Mouse (Mus musculus) brain, embryonic 18.5 days (tissue): Measurements from ENCODE around the gene Irx1.

Source experiments
- DNase-seq: peaks from one replicate; pipeline ENCODE4 v3.0.0-alpha.2; 2012; ENCODE audit warnings: low read depth, low spot score

Gene Irx1

DNA sequence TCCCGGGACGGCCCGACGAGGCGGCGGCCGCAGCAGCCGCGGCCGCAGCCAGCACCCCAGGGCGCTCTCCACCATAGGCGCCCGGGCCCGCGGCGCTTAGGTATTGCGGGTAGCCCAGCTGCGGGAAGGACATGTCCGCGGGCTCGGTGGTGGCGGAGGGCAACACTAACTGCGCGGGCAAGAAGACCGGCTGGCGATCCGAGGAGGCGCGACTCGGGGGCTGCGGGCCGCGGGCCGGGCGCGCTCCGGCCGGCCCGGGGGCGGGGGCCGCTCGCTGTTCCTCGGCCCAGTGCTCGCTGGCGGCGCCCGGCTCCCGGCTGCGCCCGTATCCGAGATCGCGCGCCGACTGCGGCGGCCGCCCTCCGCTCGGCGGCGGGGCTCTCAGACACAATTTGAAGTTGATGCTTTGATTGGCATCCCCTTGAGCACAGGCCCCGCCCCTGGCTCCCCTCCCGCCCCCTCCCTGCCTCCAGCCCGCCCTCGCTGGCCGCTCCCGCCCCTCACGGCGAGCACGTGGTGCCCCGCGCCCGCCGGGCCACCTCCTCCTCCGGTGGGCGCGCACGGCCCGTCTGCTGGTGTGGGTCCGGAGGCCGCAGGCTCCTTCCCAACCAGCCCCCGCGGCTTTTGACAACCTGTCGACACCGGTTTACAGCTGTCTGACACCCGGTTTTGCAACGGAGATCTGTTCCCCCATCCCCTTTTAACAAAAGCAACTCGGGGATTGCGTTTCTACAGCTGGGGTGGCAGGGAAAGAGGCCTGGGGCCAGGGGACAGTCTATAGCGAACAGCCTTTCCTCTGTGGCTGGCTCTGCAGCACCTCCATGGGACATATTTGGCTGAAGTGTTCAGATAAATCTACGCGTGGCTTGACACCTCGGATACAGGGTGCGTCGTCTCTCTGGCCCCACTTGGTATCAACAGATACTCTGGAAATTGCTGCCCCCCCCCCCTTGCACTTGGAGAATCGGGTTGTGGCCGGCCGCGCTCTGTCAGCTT lies at the start of gene Irx1:
Gene Irx1, minus strand, starts transcription at position 368 of the 996 bp plus-strand sequence.
- DNase-seq = no peak

DNA sequence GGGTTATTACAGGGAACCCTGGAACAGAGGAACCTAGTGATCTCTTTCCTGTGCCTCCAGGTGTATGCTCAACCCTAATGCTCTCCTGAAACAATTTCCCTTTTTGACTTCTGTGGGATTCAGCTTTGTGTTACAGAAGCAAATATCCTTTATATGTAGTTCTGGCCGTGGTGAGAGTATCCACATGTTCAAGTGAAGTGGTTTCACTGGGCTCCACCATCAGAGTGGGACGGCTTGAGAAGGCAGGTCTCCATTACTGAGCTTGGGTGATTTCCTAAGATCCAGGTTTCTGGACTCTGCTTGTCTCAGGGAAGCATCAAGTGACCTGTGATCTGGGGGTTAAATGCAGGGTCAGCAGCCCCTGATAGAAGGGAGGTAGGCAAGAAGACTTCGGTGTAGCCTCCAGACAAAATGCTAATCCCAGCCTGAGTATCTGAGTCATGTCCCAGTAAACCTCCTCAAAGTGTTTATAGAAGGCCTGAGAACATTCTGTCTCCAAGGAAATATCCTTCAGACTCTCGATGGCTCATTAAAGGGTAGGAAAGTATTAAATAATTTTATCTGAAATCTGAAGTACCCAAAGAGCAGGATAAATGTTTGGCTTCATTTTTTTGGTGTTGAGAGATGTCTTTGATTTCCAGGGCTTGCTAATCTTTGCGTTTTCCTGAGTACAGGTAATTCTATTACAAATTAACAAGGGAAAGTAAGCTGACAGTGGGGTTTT lies 16.6 kb upstream of the Irx1 start:
- no peak for DNase-seq

DNA sequence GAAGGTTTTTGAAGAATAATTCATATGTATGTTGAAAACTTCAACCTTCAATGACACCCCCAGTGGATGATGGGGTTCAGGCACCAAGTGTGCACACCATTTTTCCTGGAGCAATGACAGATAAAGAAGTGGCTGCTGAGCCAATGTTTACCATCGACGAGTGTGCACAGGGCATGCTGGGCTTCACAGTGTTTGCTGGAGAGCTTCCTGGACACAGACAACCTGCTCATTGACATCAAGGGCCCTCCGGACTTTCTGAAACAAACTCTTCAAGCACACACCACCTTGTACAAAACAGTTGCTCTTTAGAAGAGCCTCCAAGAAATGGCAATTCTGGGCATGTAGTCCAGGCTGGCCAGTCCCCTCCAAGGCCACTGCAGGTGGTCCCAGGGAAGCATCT lies 12.2 kb upstream of the Irx1 start:
- no peak for DNase-seq

DNA sequence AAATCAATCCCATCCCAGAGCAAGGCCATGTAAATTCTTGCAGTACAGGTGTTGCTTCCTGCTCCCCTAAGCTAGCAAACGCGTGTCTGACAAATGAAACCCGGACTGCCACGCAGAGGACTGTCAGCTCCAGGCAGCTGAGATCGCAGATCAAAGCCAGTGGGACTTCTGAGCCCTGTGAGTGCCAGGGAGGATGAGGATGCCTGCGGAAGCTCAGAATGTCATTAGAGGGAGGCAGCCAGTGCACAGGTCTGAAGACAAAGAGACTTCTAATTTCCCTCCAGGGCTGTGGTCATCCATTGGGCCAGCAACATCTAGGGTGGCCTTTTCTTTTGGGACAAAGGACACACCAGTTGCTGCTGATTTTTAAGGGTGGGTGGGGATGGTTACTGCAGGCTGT lies 4.8 kb upstream of the Irx1 start:
- DNase-seq = no peak

DNA sequence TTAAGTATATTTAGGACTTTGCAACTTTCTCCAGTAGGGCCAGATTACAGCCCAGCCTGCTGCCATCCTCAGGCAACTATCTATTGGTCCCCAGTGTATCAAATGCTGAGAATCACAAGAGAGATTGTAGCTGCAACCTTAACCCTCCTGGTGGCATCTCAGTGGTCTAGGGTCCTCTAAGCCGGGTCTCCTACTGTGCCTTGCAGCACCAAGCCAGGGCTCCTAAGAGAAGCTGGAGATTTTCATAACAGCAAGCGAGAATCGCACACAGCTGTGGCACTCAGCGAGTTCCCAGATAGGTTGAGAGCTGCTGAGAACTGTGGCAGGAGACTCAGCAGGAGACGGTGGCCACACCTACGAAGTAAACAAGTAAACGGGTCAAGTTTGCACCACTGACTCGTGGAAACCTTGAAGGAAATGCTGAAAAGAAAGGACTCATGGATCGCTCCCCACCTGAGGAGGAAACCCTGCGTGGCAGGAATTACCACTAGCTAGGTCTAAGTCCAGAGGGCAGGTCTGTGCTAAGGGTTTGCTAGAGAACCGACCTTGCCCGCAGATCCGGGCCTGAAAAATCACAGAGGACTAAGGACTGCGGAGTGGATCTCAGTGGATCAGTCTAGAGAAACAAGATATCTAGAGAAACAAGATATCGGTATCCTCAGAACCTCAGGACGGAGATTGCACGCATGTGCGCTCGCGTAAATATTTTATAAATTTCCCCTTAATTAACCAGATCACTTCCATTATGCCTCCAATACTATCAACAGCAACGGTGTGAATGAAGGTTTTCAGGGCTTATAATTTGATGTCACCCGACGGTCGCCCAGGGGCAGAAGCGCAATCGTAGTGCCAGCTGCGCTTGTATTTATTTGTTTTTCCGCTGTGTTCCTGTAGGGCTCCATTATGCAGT lies 4.1 kb upstream of the Irx1 start:
- no peak for DNase-seq

DNA sequence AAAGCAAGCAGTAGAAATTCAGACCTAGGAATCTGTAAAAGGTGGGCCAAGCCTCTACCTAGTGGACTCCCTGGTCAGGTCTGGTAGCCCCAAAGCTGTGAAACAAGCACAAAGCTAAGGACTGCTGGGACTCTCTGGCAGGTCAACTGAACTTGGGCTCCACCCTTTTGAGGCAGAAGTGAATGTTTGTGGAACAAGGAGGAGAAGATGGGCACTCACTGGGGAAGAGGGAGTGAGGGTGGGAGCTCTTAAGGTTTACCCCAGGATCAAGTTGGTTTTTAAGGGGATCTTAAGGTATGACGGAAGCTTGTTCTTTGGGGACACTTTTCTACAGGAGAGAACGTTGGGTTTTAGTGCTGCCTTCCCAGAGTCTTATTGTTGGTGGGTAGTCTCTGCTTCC lies 3.1 kb upstream of the Irx1 start:
- no peak for DNase-seq

DNA sequence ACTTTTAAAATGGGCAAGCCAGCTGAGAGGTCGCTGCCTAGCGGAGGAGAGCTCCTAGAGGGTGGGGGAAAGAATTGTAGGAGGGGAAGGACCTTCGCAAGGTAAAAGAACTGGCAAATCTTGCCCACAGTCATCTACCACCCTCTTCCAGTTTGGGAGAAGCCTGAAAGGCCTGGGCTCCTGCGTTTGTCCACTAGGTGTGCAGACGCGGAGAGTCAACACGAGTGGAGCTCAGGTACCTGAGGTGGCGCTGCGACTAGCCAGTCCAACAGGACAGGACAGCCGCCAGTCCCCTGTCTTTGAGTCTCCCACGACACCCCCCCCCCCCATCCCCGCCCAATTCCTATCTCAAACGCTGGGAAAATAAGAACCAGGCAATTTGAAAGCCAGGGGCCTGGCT lies 843 bp upstream of the Irx1 start:
- no peak for DNase-seq

DNA sequence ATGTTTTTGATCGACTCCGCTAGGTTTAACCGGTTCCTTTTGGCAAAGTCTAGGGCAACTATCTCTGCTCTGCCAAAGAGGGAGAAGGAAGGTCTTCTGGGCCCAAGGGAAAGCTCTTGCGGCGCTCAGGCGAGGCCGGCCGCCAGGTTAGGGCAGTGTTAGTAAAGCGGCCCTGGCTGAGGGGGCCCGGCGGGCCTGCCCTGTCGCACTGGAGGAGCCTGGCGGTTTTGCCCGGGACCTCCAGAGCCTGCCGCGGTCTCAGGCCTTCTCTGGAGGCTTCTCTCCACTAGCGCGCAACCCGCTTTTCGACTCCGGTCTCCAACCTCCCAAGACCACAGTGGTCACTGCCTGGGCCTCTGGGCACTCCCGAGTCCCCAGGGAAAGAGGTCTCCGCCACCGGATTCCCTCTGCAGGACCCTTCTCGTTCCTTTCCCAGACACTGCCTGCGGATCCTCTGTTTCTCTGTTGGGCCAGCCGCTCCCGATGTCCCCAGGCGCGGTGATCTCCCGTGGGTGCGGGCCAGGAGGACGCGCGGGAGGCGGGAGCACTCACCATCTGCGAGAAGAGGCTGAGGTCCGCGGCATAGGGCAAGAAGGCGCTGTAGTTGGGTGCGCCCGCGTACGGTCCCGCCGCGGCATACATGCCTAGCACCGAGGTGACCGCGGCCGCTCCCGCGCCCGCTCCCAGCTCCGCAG lies 715 bp downstream of the Irx1 start:
- no peak for DNase-seq

DNA sequence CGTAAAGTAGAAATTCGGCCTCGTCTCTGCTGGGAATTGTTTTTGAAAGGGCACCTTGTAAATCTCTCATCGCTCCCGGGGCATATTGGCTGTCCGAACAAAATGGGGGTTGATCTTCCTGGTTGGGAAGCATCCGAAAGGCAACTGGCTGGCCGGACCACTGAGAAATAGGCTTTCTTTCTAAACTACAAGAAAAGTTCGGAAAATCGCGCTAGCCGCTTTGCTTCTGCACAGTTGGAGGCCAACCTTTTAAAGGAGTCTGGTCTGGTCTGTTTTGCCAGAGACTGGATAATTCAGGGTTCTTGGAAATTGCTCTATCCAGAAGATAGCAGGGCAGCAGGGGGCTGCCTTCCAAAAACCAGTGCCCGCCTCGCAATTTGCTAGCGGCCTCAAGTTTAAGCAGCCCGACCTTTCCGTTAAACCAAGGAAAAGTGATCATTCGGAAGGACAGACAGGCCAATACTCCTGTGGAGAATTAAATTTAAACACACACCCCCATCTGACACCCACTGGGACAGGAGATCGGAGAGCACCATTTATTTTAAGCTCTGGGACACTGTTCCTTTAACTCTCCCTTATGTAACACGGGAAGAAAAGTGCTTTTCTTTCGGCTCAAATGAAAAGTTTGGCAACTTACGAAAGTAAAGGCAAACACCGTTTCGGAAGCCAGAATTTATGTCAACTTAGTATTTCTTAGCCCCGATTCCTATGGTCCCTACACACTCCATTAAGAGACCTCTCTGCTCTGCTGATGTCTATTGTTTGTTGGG lies 1.4 kb downstream of the Irx1 start:
- DNase-seq = no peak

DNA sequence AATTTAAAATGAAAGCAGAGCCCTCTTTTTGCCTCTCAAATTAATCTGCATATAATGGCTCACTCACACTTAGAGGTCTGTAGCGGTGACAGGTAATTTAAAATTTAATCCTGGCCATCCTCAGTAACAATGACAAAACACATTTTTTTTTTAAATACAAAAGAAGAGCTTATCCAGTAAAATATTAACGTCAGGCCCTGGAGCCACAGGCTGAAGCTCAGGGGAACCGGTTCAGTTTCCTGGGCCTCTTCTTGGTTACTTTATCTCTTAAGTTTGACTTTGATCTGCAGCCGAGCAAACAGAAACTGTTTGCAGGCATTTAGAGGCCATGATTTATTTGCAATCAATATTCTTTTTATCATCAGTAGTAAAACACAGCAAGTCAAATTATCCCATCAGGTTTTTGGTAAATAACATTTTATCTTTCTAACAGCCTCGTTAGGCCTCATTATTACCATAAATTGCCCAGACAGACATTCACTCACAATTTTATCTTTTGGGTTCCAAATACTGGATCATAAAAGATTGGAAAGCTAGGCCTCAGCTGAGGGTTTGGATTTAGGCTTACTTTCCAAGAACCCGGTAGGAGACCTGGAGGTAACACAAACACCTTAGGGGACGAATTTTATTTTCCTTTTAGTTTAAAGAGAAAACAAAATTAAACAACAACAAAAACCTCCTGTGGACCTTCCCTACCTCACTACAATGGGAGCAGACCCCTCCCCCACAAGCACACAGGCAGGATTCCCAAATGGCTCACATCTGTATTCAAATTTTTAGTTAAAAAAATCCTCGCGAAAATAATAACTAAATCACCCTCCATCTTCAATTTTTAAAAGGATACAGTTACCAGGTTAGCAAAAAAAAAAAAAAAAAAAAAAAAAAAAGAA lies 2.4 kb downstream of the Irx1 start:
- DNase-seq = no peak

DNA sequence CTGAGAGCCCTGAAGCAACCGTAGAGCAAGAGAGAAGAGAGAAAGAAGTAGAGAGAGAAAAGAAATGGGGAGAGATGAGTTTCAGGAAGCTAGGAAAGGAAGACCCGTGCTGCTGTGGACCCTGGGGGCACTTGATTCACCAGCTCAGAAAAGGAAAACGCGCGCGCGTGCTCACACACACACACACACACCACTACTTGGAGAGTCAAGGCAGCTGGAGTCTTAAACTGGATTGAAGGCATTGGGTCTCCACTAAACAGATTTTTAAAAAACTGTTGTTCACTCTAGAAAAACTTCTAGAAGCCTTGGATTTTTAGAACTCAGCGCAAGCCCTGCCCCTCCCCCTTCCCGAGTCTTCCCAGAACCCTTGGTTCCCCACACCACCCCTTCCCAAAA lies 3.2 kb downstream of the Irx1 start:
- no peak for DNase-seq

DNA sequence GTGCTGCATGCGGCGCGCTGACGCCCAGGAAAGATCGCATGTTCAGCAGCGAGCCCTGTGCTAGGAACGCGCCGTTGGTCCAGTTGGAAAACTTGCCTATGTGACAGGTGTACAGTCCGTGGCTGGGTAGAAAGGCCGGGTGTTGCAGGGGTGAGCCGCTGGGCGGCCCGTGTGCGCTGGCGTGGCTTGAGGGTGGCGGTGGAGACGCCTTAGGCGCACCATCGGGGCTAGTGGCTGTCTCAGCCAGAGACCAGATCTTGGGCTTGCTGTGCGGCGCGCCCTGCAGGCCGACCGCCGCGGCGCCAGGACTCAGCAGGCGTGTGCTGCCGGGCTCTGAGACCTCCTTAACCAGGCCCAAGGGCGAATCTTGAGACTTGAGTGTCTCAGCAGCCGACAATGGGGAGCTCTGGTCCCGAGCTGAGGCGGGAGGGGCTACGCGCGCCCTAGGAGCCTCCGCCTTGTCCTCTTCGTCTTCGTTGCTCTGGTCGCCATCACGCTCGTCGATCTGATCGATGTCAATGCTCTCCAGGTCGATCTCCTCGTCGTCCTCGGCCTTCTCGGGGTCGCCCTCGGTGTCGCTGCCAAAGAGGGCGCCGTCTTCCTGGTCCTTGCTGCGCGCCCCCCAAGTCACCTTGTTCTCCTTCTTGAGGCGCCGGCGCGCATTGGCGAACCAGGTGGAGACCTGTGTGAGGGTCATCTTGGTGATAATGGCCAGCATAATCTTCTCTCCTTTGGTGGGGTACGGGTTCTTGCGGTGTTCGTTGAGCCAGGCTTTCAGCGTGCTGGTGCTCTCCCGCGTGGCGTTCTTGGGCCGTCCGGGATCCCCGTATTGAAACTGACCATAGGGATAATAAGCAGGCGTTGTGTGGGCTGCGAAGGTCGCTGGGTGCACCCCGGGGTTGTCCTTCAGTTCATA lies 3.9 kb downstream of the Irx1 start:
- no peak for DNase-seq

DNA sequence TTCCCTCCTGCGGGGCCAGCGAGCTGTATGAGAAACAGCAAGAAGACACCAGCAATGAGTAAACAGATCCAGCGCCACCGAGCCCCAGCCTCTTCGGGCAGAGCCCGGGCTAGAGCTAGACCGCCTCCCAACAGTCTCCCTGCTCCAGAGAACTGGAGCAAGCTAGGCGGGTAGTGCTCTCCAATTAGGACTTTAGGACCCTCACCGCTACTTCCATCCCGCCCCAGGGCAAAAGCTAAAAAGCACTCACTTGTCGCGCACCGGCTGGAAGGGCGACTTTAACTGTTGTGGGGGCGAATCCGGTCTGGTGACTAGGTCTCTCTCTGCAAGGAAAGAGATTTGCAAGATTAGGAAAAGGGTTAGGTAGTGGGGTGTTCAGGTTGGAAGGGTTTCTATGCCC lies 4.9 kb downstream of the Irx1 start:
- no peak for DNase-seq

DNA sequence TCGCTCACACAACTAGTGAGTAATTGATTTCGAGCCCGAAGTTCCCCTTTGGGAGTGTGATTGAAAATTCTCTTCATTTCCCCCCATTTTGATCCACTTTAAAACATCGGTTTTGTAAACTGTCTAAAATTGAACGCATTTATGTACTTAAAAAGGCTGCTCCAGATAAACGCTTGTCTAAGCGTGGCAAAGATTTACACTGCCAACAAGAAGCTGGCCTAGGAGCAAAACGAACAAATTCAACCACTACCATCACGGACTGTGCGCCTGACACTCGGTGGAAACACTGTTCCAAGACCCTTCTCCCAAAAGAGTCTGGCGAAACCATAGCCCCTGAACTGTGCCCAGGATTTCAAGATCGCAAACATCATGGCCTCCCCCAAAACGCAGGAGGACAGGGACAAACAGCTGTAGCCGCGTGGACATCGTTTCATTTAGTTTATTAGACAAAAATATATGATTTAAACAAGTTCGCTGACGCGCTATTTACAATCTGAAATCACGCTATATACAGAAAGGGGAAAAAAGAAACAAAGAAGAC lies 5.6 kb downstream of the Irx1 start:
- DNase-seq = no peak

DNA sequence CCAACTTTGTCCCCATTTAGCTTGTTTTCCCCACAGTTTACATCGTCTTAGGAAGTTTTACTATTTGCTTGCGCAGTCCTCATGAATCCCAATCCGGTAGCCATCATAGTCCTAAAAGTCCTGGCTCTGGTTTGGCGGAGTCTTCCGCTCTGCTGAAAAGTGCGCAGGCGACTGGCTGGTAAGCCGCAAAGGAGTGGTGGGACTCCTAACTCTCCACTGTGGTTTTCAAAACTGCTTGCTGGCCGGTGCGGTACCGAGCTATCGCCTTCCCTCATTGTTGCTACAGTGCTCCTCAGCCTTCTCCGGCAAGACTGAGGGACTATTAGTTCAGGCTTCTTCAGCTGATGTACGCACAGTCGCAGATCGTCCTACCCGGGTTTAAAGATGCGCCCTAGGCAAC lies 6.4 kb downstream of the Irx1 start:
- DNase-seq = no peak

DNA sequence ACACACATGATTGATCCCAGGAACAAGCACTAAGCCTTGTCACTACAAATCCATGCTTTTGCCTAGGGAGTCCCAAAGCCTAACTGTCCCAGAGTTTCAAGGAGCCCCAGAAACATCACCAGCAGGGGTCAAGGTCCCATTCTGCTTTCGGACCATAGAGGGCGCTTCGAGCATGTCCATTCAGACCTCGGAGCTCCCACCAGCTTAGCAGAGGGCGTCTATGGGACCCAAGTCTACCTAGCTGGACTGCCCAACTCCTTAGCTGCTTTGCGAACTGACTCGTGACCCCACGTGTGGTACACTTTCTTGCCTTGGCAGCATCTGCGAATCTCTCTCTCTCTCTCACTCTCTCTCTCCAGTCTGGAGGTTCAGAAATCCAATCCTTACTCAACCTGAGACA lies 7.0 kb downstream of the Irx1 start:
- no peak for DNase-seq

DNA sequence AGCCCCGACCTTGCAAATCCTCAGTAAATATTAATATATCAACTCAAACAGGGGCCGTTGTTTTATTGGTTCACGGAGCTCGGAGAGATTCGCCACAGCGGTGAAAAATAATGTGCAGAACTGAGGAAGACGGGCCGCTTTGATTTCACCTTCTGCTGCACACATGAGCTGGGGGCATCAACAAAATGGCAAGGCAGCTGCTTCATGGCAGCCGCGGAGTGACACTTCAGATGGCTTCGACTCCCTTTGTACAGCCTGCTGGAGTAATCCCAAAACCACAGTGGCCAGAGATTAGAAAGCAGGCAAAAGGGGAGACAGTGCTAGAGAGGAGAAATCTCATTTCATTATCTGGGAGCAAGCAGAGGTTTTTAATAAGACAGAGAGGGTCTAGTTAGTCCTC lies 11.6 kb downstream of the Irx1 start:
- no peak for DNase-seq

DNA sequence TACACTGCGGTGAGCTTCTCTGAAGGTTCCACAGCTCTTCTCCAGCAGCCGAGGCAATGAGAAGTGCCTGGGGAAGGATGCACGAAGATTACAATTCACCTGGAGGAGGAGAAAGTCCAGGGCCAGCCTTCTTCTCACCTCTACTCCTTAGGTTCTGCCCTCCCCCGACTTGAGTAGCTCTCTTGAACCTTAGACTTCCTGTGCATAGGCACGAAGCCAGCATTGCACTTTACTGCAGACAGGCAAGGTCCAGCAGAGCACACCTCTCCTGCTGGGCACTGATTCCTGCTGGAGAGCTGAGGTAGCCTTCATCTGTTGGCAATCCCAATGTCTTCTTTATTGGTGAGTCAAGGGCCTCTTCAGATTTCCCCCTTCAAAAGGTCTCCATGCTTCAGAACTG lies 13.7 kb downstream of the Irx1 start:
- DNase-seq = no peak
